Mouse (Mus musculus): ENCODE measurements around the gene Dop1a. TPM values are rescaled to one million over a fixed set of nuclear protein-coding genes. Genes with fewer than 3 reads are reported as not detected.

Dop1a gene
- total RNA-seq (2021): 10 to 100 TPM; 23.4 to 26.8 TPM

GRCm38 (mm10) chr9:86466990-86467870, at the start of gene Dop1a:
Gene Dop1a (plus strand): TSS chr9:86467154.
- peak; percentile 94 for DNase-seq
- intact Hi-C loops (cut with DNase I): loop anchor here (2.0 kb wide), 1 partner anchor 106 kb away; no protein-coding TSS in a partner anchor

- intact Hi-C loops (cut with DNase I): no loop called here
- no peak for DNase-seq
Observed at GRCm38 (mm10) chr9:86417971-86418370, 49.0 kb upstream of the Dop1a start.

GRCm38 (mm10) chr9:86419366-86419765, 47.6 kb upstream of the Dop1a start:
- no peak for DNase-seq
- intact Hi-C loops (cut with DNase I): no loop called here

- intact Hi-C loops (cut with DNase I): no loop called here
- DNase-seq: no peak
Observed at GRCm38 (mm10) chr9:86423331-86423730, 43.6 kb upstream of the Dop1a start.

GRCm38 (mm10) chr9:86435510-86435909, 31.4 kb upstream of the Dop1a start:
- DNase-seq: no peak
- intact Hi-C loops (cut with DNase I): no loop called here

- intact Hi-C loops (cut with DNase I): no loop called here
- no peak for DNase-seq
Observed at GRCm38 (mm10) chr9:86436608-86437007, 30.3 kb upstream of the Dop1a start.

- intact Hi-C loops (cut with DNase I): no loop called here
- peak in 1 of 2 experiments; percentile 14 for DNase-seq
Observed at GRCm38 (mm10) chr9:86438337-86439009, 28.5 kb upstream of the Dop1a start.

- intact Hi-C loops (cut with DNase I): no loop called here
Observed at GRCm38 (mm10) chr9:86442248-86442647, 24.7 kb upstream of the Dop1a start.

GRCm38 (mm10) chr9:86446847-86447246, 20.1 kb upstream of the Dop1a start:
- DNase-seq: no peak
- intact Hi-C loops (cut with DNase I): no loop called here

More at GRCm38 (mm10) chr9:86442248-86442647, 24.7 kb upstream of the Dop1a start:
- no peak for DNase-seq

GRCm38 (mm10) chr9:86447431-86447830, 19.5 kb upstream of the Dop1a start:
- no peak for DNase-seq
- intact Hi-C loops (cut with DNase I): no loop called here

GRCm38 (mm10) chr9:86449581-86449980, 17.4 kb upstream of the Dop1a start:
- DNase-seq: peak; percentile 73 to 87
- intact Hi-C loops (cut with DNase I): loop anchor here (2.0 kb wide), 1 partner anchor 577 kb away; no protein-coding TSS in a partner anchor

GRCm38 (mm10) chr9:86451094-86451493, 15.9 kb upstream of the Dop1a start:
- no peak for DNase-seq
- intact Hi-C loops (cut with DNase I): loop anchor here (1.0 kb wide), 1 partner anchor 672 kb away; no protein-coding TSS in a partner anchor

GRCm38 (mm10) chr9:86451617-86452016, 15.3 kb upstream of the Dop1a start:
- intact Hi-C loops (cut with DNase I): loop anchor here (1.0 kb wide), 1 partner anchor 672 kb away; no protein-coding TSS in a partner anchor
- DNase-seq: peak; percentile 52 to 74

GRCm38 (mm10) chr9:86453626-86454025, 13.3 kb upstream of the Dop1a start:
- DNase-seq: no peak
- intact Hi-C loops (cut with DNase I): no loop called here

GRCm38 (mm10) chr9:86464151-86465105, 2.5 kb upstream of the Dop1a start, which contains the start of gene Ube2cbp:
Gene Ube2cbp (minus strand): TSS chr9:86464950.
- intact Hi-C loops (cut with DNase I): no loop called here

GRCm38 (mm10) chr9:86475956-86476355, 9.0 kb downstream of the Dop1a start:
- intact Hi-C loops (cut with DNase I): no loop called here
- DNase-seq: no peak

More at GRCm38 (mm10) chr9:86464151-86465105, 2.5 kb upstream of the Dop1a start, which contains the start of gene Ube2cbp:
- DNase-seq: peak; percentile 89 to 91

GRCm38 (mm10) chr9:86476763-86477162, 9.8 kb downstream of the Dop1a start:
- intact Hi-C loops (cut with DNase I): no loop called here
- no peak for DNase-seq

GRCm38 (mm10) chr9:86478414-86479093, 11.6 kb downstream of the Dop1a start:
- intact Hi-C loops (cut with DNase I): no loop called here
- peak; percentile 7 to 33 for DNase-seq

- intact Hi-C loops (cut with DNase I): no loop called here
- DNase-seq: no peak
Observed at GRCm38 (mm10) chr9:86482236-86482635, 15.3 kb downstream of the Dop1a start.

GRCm38 (mm10) chr9:86491740-86492139, 24.8 kb downstream of the Dop1a start:
- intact Hi-C loops (cut with DNase I): no loop called here
- DNase-seq: no peak

All from heart, postnatal 10 days (tissue).